Mouse (Mus musculus): ENCODE measurements at regions not wholly inside any gene's neighbourhood (a gene's known extent, or its start where the extent isn't known, plus 50 kb on each side); places are given as distances from the start of the nearest gene placed in this dataset.

- H3K4me2 ChIP-seq (replicated peaks; ENCODE audit: low read depth, low read length): no peak overlapping the region
- H3K9ac ChIP-seq (replicated peaks; ENCODE audit: low read length): no peak overlapping the region
- ATAC-seq (ENCODE audit: low FRiP score, low TSS enrichment): no peak
- H3K36me3 ChIP-seq (ENCODE audit: insufficient read depth, low read length): no peaks in the 10 kb centered on the region
- no peak overlapping the region for H3K4me3 ChIP-seq (ENCODE audit: low read length)
- WGBS: 76% methylated on average over 4 of the region's 4 CpGs
- no peaks in the 10 kb centered on the region for H3K4me1 ChIP-seq (ENCODE audit: insufficient read depth, low read length)
- no peak overlapping the region for H3K27ac ChIP-seq (ENCODE audit: low read length)
- no peaks in the 10 kb centered on the region for H3K9me3 ChIP-seq (ENCODE audit: low read length)
- H3K27me3 ChIP-seq (ENCODE audit: insufficient read depth, low read length): no peaks in the 10 kb centered on the region
Observed at GRCm38 (mm10) chr3:139947247-139947646, 741.8 kb downstream of the Stpg2 start.

GRCm38 (mm10) chr3:139949096-139949495, 743.6 kb downstream of the Stpg2 start:
- no peak for ATAC-seq (ENCODE audit: low FRiP score, low TSS enrichment)
- no peaks in the 10 kb centered on the region for H3K9me3 ChIP-seq (ENCODE audit: low read length)
- no peaks in the 10 kb centered on the region for H3K4me1 ChIP-seq (ENCODE audit: insufficient read depth, low read length)
- no peak overlapping the region for H3K9ac ChIP-seq (replicated peaks; ENCODE audit: low read length)
- no peak overlapping the region for H3K4me3 ChIP-seq (ENCODE audit: low read length)
- WGBS: 69% methylated on average over 4 of the region's 4 CpGs
- no peak overlapping the region for H3K4me2 ChIP-seq (replicated peaks; ENCODE audit: low read depth, low read length)
- no peak overlapping the region for H3K27ac ChIP-seq (ENCODE audit: low read length)
- H3K27me3 ChIP-seq (ENCODE audit: insufficient read depth, low read length): no peaks in the 10 kb centered on the region
- no peaks in the 10 kb centered on the region for H3K36me3 ChIP-seq (ENCODE audit: insufficient read depth, low read length)

GRCm38 (mm10) chr3:139950016-139950705, 744.7 kb downstream of the Stpg2 start:
- H3K4me1 ChIP-seq (ENCODE audit: insufficient read depth, low read length): no peaks in the 10 kb centered on the region
- WGBS: 68% methylated on average over 8 of the region's 8 CpGs
- H3K27me3 ChIP-seq (ENCODE audit: insufficient read depth, low read length): no peaks in the 10 kb centered on the region
- no peaks in the 10 kb centered on the region for H3K9me3 ChIP-seq (ENCODE audit: low read length)
- H3K4me2 ChIP-seq (replicated peaks; ENCODE audit: low read depth, low read length): no peak overlapping the region
- ATAC-seq (ENCODE audit: low FRiP score, low TSS enrichment): no peak
- no peak overlapping the region for H3K4me3 ChIP-seq (ENCODE audit: low read length)
- H3K36me3 ChIP-seq (ENCODE audit: insufficient read depth, low read length): no peaks in the 10 kb centered on the region
- H3K27ac ChIP-seq (ENCODE audit: low read length): no peak overlapping the region
- H3K9ac ChIP-seq (replicated peaks; ENCODE audit: low read length): no peak overlapping the region

GRCm38 (mm10) chr3:139951516-139951915, 746.0 kb downstream of the Stpg2 start:
- Histone ChIP-seq H3K9ac (replicated peaks; ENCODE audit: low read length) (no peak overlapping the region), H3K36me3 (ENCODE audit: insufficient read depth, low read length) (no peaks in the 10 kb centered on the region), H3K9me3 (ENCODE audit: low read length) (no peaks in the 10 kb centered on the region), H3K4me3 (ENCODE audit: low read length) (no peak overlapping the region), H3K27me3 (ENCODE audit: insufficient read depth, low read length) (no peaks in the 10 kb centered on the region), H3K4me2 (replicated peaks; ENCODE audit: low read depth, low read length) (no peak overlapping the region), H3K27ac (ENCODE audit: low read length) (no peak overlapping the region), H3K4me1 (ENCODE audit: insufficient read depth, low read length) (no peaks in the 10 kb centered on the region)
- ATAC-seq (ENCODE audit: low FRiP score, low TSS enrichment): no peak
- WGBS: 79% methylated on average over 8 of the region's 8 CpGs

DNA sequence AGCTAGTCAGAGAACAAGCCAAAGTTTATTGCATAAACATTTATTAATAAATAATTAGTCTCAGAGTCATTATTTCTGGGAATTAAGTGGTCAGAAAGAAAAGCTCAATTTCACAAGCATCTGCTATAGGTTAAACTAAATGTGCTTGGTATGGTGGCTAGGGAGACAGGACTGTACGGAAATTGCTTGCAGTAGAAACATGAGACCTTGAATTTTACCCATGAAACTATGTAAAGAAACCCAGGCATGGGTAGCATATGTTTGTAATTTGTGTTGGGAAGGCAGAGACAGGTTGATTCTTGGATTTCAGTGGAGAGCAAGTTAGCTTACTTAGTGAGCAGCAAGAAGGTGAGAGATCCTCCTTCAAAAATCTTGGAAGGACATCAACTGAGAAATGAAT, 772.7 kb downstream of the Stpg2 start:
- no peak for ATAC-seq (ENCODE audit: low FRiP score, low TSS enrichment)
- Histone ChIP-seq H3K9me3 (ENCODE audit: low read length) (peaks cover 4% of the 10 kb centered on the region), H3K27ac (ENCODE audit: low read length) (no peak overlapping the region), H3K27me3 (ENCODE audit: insufficient read depth, low read length) (no peaks in the 10 kb centered on the region), H3K9ac (replicated peaks; ENCODE audit: low read length) (no peak overlapping the region), H3K4me1 (ENCODE audit: insufficient read depth, low read length) (no peaks in the 10 kb centered on the region), H3K36me3 (ENCODE audit: insufficient read depth, low read length) (no peaks in the 10 kb centered on the region), H3K4me2 (replicated peaks; ENCODE audit: low read depth, low read length) (no peak overlapping the region), H3K4me3 (ENCODE audit: low read length) (no peak overlapping the region)
- WGBS: 71% methylated on average over 1 of the region's 1 CpGs

GRCm38 (mm10) chr3:139985830-139986481, 780.5 kb downstream of the Stpg2 start:
- Histone ChIP-seq H3K4me2 (replicated peaks; ENCODE audit: low read depth, low read length) (no peak overlapping the region), H3K4me1 (ENCODE audit: insufficient read depth, low read length) (no peaks in the 10 kb centered on the region), H3K36me3 (ENCODE audit: insufficient read depth, low read length) (no peaks in the 10 kb centered on the region), H3K27ac (ENCODE audit: low read length) (no peak overlapping the region), H3K9ac (replicated peaks; ENCODE audit: low read length) (no peak overlapping the region), H3K27me3 (ENCODE audit: insufficient read depth, low read length) (no peaks in the 10 kb centered on the region), H3K9me3 (ENCODE audit: low read length) (no peaks in the 10 kb centered on the region), H3K4me3 (ENCODE audit: low read length) (no peak overlapping the region)
- peak; percentile 23; the same call in 1 of the 2 replicates for ATAC-seq (ENCODE audit: low FRiP score, low TSS enrichment)
- 38% methylated on average over 4 of the region's 4 CpGs for WGBS

- no peaks in the 10 kb centered on the region for H3K36me3 ChIP-seq (ENCODE audit: insufficient read depth, low read length)
- H3K27me3 ChIP-seq (ENCODE audit: insufficient read depth, low read length): no peaks in the 10 kb centered on the region
- ATAC-seq (ENCODE audit: low FRiP score, low TSS enrichment): no peak
- H3K27ac ChIP-seq (ENCODE audit: low read length): no peak overlapping the region
- H3K4me2 ChIP-seq (replicated peaks; ENCODE audit: low read depth, low read length): no peak overlapping the region
- 82% methylated on average over 1 of the region's 1 CpGs for whole genome bisulfite sequencing
- no peaks in the 10 kb centered on the region for H3K9me3 ChIP-seq (ENCODE audit: low read length)
- H3K4me3 ChIP-seq (ENCODE audit: low read length): no peak overlapping the region
- H3K9ac ChIP-seq (replicated peaks; ENCODE audit: low read length): no peak overlapping the region
- H3K4me1 ChIP-seq (ENCODE audit: insufficient read depth, low read length): no peaks in the 10 kb centered on the region
Observed at GRCm38 (mm10) chr3:139988938-139989337, 783.4 kb downstream of the Stpg2 start.

DNA sequence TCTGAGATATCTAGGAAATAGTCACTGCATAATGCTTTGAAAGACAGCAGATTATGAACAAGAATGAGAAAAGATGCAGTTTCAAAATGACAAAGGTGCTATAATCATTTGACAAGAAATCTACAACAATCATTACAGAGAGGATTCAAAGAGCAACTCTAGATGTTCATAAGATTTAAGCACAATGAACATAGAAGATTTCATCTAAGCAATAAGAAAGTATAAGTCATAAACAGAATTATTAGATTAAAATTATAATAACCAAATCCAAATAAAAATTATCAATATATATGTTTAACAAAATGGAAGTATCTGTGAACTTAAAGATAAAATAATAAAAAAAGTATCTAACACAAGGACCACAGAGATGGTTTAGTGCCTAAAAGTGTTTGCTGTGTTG, 783.9 kb downstream of the Stpg2 start:
- no peaks in the 10 kb centered on the region for H3K4me1 ChIP-seq (ENCODE audit: insufficient read depth, low read length)
- H3K36me3 ChIP-seq (ENCODE audit: insufficient read depth, low read length): no peaks in the 10 kb centered on the region
- H3K4me2 ChIP-seq (replicated peaks; ENCODE audit: low read depth, low read length): no peak overlapping the region
- H3K9ac ChIP-seq (replicated peaks; ENCODE audit: low read length): no peak overlapping the region
- H3K27me3 ChIP-seq (ENCODE audit: insufficient read depth, low read length): no peaks in the 10 kb centered on the region
- H3K27ac ChIP-seq (ENCODE audit: low read length): no peak overlapping the region
- H3K9me3 ChIP-seq (ENCODE audit: low read length): no peaks in the 10 kb centered on the region
- H3K4me3 ChIP-seq (ENCODE audit: low read length): no peak overlapping the region
- ATAC-seq (ENCODE audit: low FRiP score, low TSS enrichment): no peak

DNA sequence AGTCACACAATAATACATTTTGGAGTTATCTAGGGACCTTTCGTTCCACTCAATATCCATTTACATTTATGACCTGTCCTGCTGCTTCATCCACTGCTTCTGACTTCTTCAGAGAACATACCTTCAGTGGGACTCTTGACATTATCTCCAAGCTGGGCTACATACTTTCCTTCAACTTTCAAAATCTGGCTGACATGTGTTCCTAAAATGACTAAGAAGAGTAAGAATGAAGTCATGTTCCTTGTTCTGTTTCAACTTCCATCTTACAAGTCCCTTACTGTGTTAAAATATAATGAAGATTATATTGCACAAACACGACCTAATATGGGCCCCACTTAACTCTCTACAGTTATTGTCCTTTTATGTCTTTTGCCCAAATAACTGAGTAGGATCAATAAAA, 807.0 kb downstream of the Stpg2 start:
- Histone ChIP-seq H3K4me1 (ENCODE audit: insufficient read depth, low read length) (no peaks in the 10 kb centered on the region), H3K27me3 (ENCODE audit: insufficient read depth, low read length) (no peaks in the 10 kb centered on the region), H3K36me3 (ENCODE audit: insufficient read depth, low read length) (no peaks in the 10 kb centered on the region), H3K9me3 (ENCODE audit: low read length) (no peaks in the 10 kb centered on the region), H3K27ac (ENCODE audit: low read length) (no peak overlapping the region), H3K4me3 (ENCODE audit: low read length) (no peak overlapping the region), H3K9ac (replicated peaks; ENCODE audit: low read length) (no peak overlapping the region), H3K4me2 (replicated peaks; ENCODE audit: low read depth, low read length) (no peak overlapping the region)
- ATAC-seq (ENCODE audit: low FRiP score, low TSS enrichment): no peak
- WGBS: 83% methylated on average over 2 of the region's 2 CpGs

DNA sequence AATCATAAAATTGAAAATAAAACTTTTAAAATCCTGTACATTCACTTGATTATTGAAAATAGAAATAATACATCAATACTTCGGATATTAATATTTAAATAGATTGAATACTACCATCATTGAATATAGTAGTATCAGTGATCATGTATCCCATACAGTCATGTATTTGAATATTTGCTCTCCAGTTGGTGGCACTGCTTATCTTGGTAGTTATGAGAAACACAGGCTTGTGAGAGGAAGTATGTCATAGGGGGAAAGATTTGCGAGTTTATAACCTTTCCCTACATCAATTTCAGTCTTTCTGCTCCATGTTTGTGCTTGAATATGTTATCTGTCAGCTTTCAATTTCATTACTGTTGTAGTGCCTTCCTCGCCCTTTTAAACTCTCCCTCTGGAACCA, 828.6 kb downstream of the Stpg2 start:
- H3K9ac ChIP-seq (replicated peaks; ENCODE audit: low read length): no peak overlapping the region
- 86% methylated on average over 3 of the region's 3 CpGs for WGBS

More for the DNA sequence above, 828.6 kb downstream of the Stpg2 start:
- Histone ChIP-seq H3K4me3 (ENCODE audit: low read length) (no peak overlapping the region), H3K4me1 (ENCODE audit: insufficient read depth, low read length) (no peaks in the 10 kb centered on the region), H3K4me2 (replicated peaks; ENCODE audit: low read depth, low read length) (no peak overlapping the region), H3K27me3 (ENCODE audit: insufficient read depth, low read length) (no peaks in the 10 kb centered on the region), H3K9me3 (ENCODE audit: low read length) (no peaks in the 10 kb centered on the region), H3K27ac (ENCODE audit: low read length) (no peak overlapping the region), H3K36me3 (ENCODE audit: insufficient read depth, low read length) (no peaks in the 10 kb centered on the region)
- ATAC-seq (ENCODE audit: low FRiP score, low TSS enrichment): no peak
